In the genomic region with DNA sequence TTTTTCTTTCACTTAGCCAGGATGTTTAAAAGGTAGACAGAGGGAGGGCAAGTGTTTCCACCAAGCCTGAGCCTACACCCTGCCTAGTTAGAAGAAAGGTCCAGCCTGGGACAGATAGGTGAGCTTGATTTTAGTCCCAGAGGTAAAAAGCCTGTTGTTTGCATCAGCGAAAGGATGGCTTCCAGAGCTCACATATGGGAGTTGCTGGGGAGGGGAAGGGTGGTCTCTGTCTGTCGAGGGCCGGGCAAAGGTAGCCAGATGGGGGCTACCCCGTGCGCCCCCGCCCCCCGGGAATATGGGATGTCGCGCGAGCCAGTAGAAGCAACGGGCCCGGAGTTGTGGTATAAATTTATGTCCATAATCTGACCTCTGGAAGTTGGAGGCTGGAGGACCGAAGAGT, we compare ENCODE assay signal across 9 mouse cellular contexts. TPM values are rescaled to one million over a fixed set of nuclear protein-coding genes. Genes with fewer than 3 reads are reported as not detected.
A peak's percentile ranks its signal among the peaks of the same experiment; 100 is the strongest.
DNase-seq lines count a peak whose midpoint lies in the region; ATAC-seq and TF ChIP-seq lines count a peak whose summit lies in the region.
"Had no signal": no experiment of that assay in that cellular context is flagged by ENCODE, and none has a peak within 500 bp of the region (broad histone marks: within the 10 kb centered on the region; RNA-seq: fewer than 3 reads in every experiment).

No protein-coding gene starts in this region.

- no peak for TF ChIP-seq POLR2A in limb, embryonic 14.5 days (IDR thresholded peaks at IDR 0.05; ENCODE audit: borderline replicate concordance, extremely low read depth, insufficient read depth, insufficient read length)

- no peak overlapping the region for H3K27ac ChIP-seq in lung, embryonic 14.5 days (ENCODE audit: low read depth)
- H3K27ac ChIP-seq in forebrain, embryonic 16.5 days (ENCODE audit: low read length) = no peak overlapping the region
- no peak overlapping the region for H3K27ac ChIP-seq in limb, embryonic 14.5 days (replicated peaks; ENCODE audit: low read depth, low read length)
- no peak overlapping the region for H3K27ac ChIP-seq in stomach, embryonic 16.5 days (ENCODE audit: low read length)

- no peak overlapping the region for H3K9ac ChIP-seq in lung, embryonic 14.5 days
- H3K9ac ChIP-seq in forebrain, embryonic 16.5 days (replicated peaks; ENCODE audit: low read depth, low read length) = no peak overlapping the region
- H3K9ac ChIP-seq in limb, embryonic 14.5 days (ENCODE audit: low read depth, low read length, severe bottlenecking) = no peak overlapping the region
- H3K9ac ChIP-seq in stomach, embryonic 16.5 days (ENCODE audit: low read length) = peak overlapping the region; percentile 54; the same call in 1 of the 2 replicates

- peaks cover 80% of the 10 kb centered on the region for H3K27me3 ChIP-seq in lung, embryonic 14.5 days (ENCODE audit: insufficient read depth, low read length)
- peaks cover 78% of the 10 kb centered on the region for H3K27me3 ChIP-seq in forebrain, embryonic 16.5 days (replicated peaks; ENCODE audit: control insufficient read depth, insufficient read depth, low read length)
- peaks cover 97% of the 10 kb centered on the region for H3K27me3 ChIP-seq in limb, embryonic 14.5 days (ENCODE audit: control insufficient read depth, insufficient read depth, low read length)
- peaks cover 50% of the 10 kb centered on the region for H3K27me3 ChIP-seq in stomach, embryonic 16.5 days (ENCODE audit: control insufficient read depth, insufficient read depth, low read length)

- DNase-seq in lung, embryonic 14.5 days = no peak
- no peak for DNase-seq in lung, postnatal 14 days
- DNase-seq in limb, embryonic 14.5 days (ENCODE audit: low spot score) = no peak
- DNase-seq in left cerebral cortex, postnatal 4 days = no peak
- DNase-seq in spleen, adult 12 weeks (ENCODE audit: low spot score) = no peak
- DNase-seq: thymus, postnatal 4 days had no signal

- no peaks in the 10 kb centered on the region for H3K36me3 ChIP-seq in lung, embryonic 14.5 days (ENCODE audit: insufficient read depth)
- no peaks in the 10 kb centered on the region for H3K36me3 ChIP-seq in forebrain, embryonic 16.5 days (ENCODE audit: control insufficient read depth, insufficient read depth)
- no peaks in the 10 kb centered on the region for H3K36me3 ChIP-seq in limb, embryonic 14.5 days (ENCODE audit: control insufficient read depth, insufficient read depth, low read length)
- H3K36me3 ChIP-seq in stomach, embryonic 16.5 days (ENCODE audit: control insufficient read depth, insufficient read depth, low read length) = no peaks in the 10 kb centered on the region

- no peak for TF ChIP-seq CTCF in lung, embryonic 14.5 days (IDR thresholded peaks at IDR 0.05; ENCODE audit: low read depth)

- peak overlapping the region; percentile 61 for H3K4me2 ChIP-seq in lung, embryonic 14.5 days
- peak overlapping the region; percentile 44; the same call in 1 of the 2 replicates for H3K4me2 ChIP-seq in forebrain, embryonic 16.5 days (ENCODE audit: low read length)
- H3K4me2 ChIP-seq in limb, embryonic 14.5 days (replicated peaks; ENCODE audit: low read depth, low read length, severe bottlenecking) = peak overlapping the region; percentile 50
- H3K4me2 ChIP-seq in stomach, embryonic 16.5 days (ENCODE audit: low read depth, low read length) = peak overlapping the region; percentile 93

- 6% methylated on average over 13 of the region's 13 CpGs for WGBS in lung, embryonic 14.5 days
- 3% methylated on average over 13 of the region's 13 CpGs for WGBS in forebrain, embryonic 16.5 days
- WGBS in limb, embryonic 14.5 days = 1% methylated on average over 13 of the region's 13 CpGs
- 7% methylated on average over 13 of the region's 13 CpGs for WGBS in stomach, embryonic 16.5 days

- intact Hi-C loops in left cerebral cortex, postnatal 4 days (cut with DNase I) = loop anchor here (10.0 kb wide), 1 partner anchor 250 kb away; no protein-coding TSS in a partner anchor

- H3K4me3 ChIP-seq in lung, embryonic 14.5 days (ENCODE audit: low read depth, low read length) = peak overlapping the region; percentile 30; the same call in 1 of the 2 replicates
- no peak overlapping the region; the same call in 1 of the 2 replicates for H3K4me3 ChIP-seq in forebrain, embryonic 16.5 days (replicated peaks; ENCODE audit: low read length)
- peak overlapping the region; percentile 31 for H3K4me3 ChIP-seq in limb, embryonic 14.5 days (replicated peaks; ENCODE audit: low read length)
- peak overlapping the region; percentile 33 for H3K4me3 ChIP-seq in stomach, embryonic 16.5 days (replicated peaks; ENCODE audit: low read length)

- ATAC-seq in lung, embryonic 14.5 days (ENCODE audit: insufficient read depth) = no peak
- ATAC-seq in forebrain, embryonic 16.5 days = no peak
- no peak for ATAC-seq in limb, embryonic 14.5 days (ENCODE audit: low FRiP score, low read depth)
- ATAC-seq in stomach, embryonic 16.5 days (ENCODE audit: insufficient read depth, low FRiP score) = no peak

- no peaks in the 10 kb centered on the region for H3K9me3 ChIP-seq in lung, embryonic 14.5 days (ENCODE audit: low read depth, low read length)
- H3K9me3 ChIP-seq in forebrain, embryonic 16.5 days (ENCODE audit: control insufficient read depth, low read length) = no peaks in the 10 kb centered on the region
- H3K9me3 ChIP-seq in limb, embryonic 14.5 days (ENCODE audit: control insufficient read depth, low read length) = no peaks in the 10 kb centered on the region
- no peaks in the 10 kb centered on the region for H3K9me3 ChIP-seq in stomach, embryonic 16.5 days (replicated peaks; ENCODE audit: control insufficient read depth, low read length)

- H3K4me1 ChIP-seq in lung, embryonic 14.5 days (ENCODE audit: insufficient read depth) = no peaks in the 10 kb centered on the region
- peaks cover 33% of the 10 kb centered on the region for H3K4me1 ChIP-seq in forebrain, embryonic 16.5 days (replicated peaks; ENCODE audit: control insufficient read depth, insufficient read depth, low read length)
- peaks cover 20% of the 10 kb centered on the region for H3K4me1 ChIP-seq in limb, embryonic 14.5 days (ENCODE audit: control insufficient read depth, insufficient read depth, low read length)
- H3K4me1 ChIP-seq in stomach, embryonic 16.5 days (ENCODE audit: control insufficient read depth, insufficient read depth, low read length) = peaks cover 16% of the 10 kb centered on the region; the same call in 1 of the 2 replicates

RNA-seq across cellular contexts. Expression of a gene that starts 4.3 kb away (rescaled TPM):
- 0.05 TPM in 1 of 2 replicates, not detected in the other for polyA plus RNA-seq in lung, embryonic 14.5 days (2014; fragmentation: Nextera tagmentation; extraction: Ambion mirVana)
- 0.16 and 0.18 TPM in 2 replicates for polyA plus RNA-seq in forebrain, embryonic 16.5 days (2015; fragmentation: Nextera tagmentation; extraction: Ambion mirVana)
- 2.8 and 3.2 TPM in 2 replicates for polyA plus RNA-seq in limb, embryonic 14.5 days (2012; rRNA removed)
- 1.1 and 1.4 TPM in 2 replicates for polyA plus RNA-seq in limb, embryonic 14.5 days (2014; fragmentation: Nextera tagmentation; extraction: Ambion mirVana)
- 1.4 and 1.5 TPM in 2 replicates for polyA plus RNA-seq in stomach, embryonic 16.5 days (2015; fragmentation: Nextera tagmentation; extraction: Ambion mirVana)
- under 1 TPM; 0.36 to 0.40 TPM for total RNA-seq in left cerebral cortex, postnatal 4 days (2021)
- total RNA-seq: MEL had no signal
